Mouse (Mus musculus) C2C12 (cell line): ENCODE results near the gene AI413582.

Source experiments
- CEBPB ChIP-seq: IDR thresholded peaks from one replicate; pipeline ENCODE4 v1.6.1; 2011; ENCODE audit warnings: low read depth, mild to moderate bottlenecking, control low read depth, moderate library complexity
- CTCF ChIP-seq: IDR thresholded peaks from one replicate; pipeline ENCODE4 v1.5.1; 2011; ENCODE audit not compliant: control insufficient read depth, insufficient read depth, insufficient read length
- FOSL1 ChIP-seq: IDR thresholded peaks from one replicate; pipeline ENCODE4 v1.8.0; 2011; ENCODE audit warnings: mild to moderate bottlenecking, low read length; ENCODE audit not compliant: poor library complexity, insufficient read depth, severe bottlenecking
- MAX ChIP-seq: IDR thresholded peaks from one replicate; pipeline ENCODE4 v1.6.1; 2011; ENCODE audit warnings: mild to moderate bottlenecking, control low read depth
- MYOD1 ChIP-seq: IDR thresholded peaks from one replicate; pipeline ENCODE4 v1.6.1; 2011; ENCODE audit warnings: low read depth; ENCODE audit not compliant: control insufficient read depth, insufficient read length
- MYOG ChIP-seq: IDR thresholded peaks from one replicate; pipeline ENCODE4 v1.6.1; 2011; ENCODE audit not compliant: control insufficient read depth, insufficient read length; ENCODE audit errors: extremely low read depth
- USF1 ChIP-seq: IDR thresholded peaks from one replicate; pipeline ENCODE4 v1.6.1; 2011; ENCODE audit warnings: low read depth, mild to moderate bottlenecking, control low read depth, moderate library complexity

- TF ChIP-seq CTCF (no peak), MYOD1 (no peak), FOSL1 (no peak), USF1 (no peak), MAX (no peak), MYOG (no peak), CEBPB (no peak)
Observed at GRCm38 (mm10) chr17:27518296-27518695, 47.3 kb downstream of the AI413582 start.
